Mouse (Mus musculus) hindbrain, embryonic 15.5 days (tissue): ENCODE measurements around the gene Sec23b. TPM values are rescaled to one million over a fixed set of nuclear protein-coding genes. Genes with fewer than 3 reads are reported as not detected.

Experiments used
- ATAC-seq: fragments of 200-750 bp; cut with Nextera tagmentation; 2 replicates; pipeline ENCODE4 v1.8.0; 2017; ENCODE audit warnings: low read depth, moderate number of reproducible peaks, moderate TSS enrichment; ENCODE audit not compliant: low FRiP score
- H3K27ac ChIP-seq: fragments of 300-500 bp; sonication (generic); replicated peaks from 2 replicates; pipeline ENCODE4 v1.5.1; 2015; ENCODE audit warnings: mild to moderate bottlenecking, inconsistent platforms
- H3K27me3 ChIP-seq: fragments of 300-500 bp; sonication (generic); 2 replicates; pipeline ENCODE4 v1.6.1; 2015; ENCODE audit warnings: control low read depth, inconsistent platforms
- H3K36me3 ChIP-seq: fragments of 300-500 bp; sonication (generic); 2 replicates; pipeline ENCODE4 v1.6.1; 2015; ENCODE audit warnings: control low read depth, inconsistent platforms
- H3K4me1 ChIP-seq: fragments of 300-500 bp; sonication (generic); replicated peaks from 2 replicates; pipeline ENCODE4 v1.6.1; 2015; ENCODE audit warnings: control low read depth, inconsistent platforms
- H3K4me2 ChIP-seq: fragments of 300-500 bp; sonication (generic); 2 replicates; pipeline ENCODE4 v1.6.1; 2015; ENCODE audit warnings: moderate library complexity, mild to moderate bottlenecking, inconsistent platforms
- H3K4me3 ChIP-seq: fragments of 300-500 bp; sonication (generic); 2 replicates; pipeline ENCODE4 v1.5.1; 2015; ENCODE audit warnings: mild to moderate bottlenecking, inconsistent platforms
- H3K9ac ChIP-seq: fragments of 300-500 bp; sonication (generic); 2 replicates; pipeline ENCODE4 v1.6.1; 2015; ENCODE audit warnings: inconsistent platforms
- H3K9me3 ChIP-seq: fragments of 300-500 bp; sonication (generic); 2 replicates; pipeline ENCODE4 v1.6.1; 2016; ENCODE audit warnings: control low read depth, inconsistent platforms
- WGBS: fragments of 180-500 bp; shearing (Covaris S2); methylation state at CpG from one replicate; pipeline ENCODE4 v1.1.7; 2015; 5-methylcytosine and 5-hydroxymethylcytosine counted together
- polyA plus RNA-seq: library from polyadenylated mRNA; unstranded; fragments of >200 nt; fragmentation: Nextera tagmentation; extraction: Ambion mirVana; gene quantifications from 2 replicates; pipeline ENCODE4 v1.2.1, GENCODE M21; 2015

Sec23b gene
- polyA plus RNA-seq = 63.3 and 68.5 TPM in 2 replicates

DNA sequence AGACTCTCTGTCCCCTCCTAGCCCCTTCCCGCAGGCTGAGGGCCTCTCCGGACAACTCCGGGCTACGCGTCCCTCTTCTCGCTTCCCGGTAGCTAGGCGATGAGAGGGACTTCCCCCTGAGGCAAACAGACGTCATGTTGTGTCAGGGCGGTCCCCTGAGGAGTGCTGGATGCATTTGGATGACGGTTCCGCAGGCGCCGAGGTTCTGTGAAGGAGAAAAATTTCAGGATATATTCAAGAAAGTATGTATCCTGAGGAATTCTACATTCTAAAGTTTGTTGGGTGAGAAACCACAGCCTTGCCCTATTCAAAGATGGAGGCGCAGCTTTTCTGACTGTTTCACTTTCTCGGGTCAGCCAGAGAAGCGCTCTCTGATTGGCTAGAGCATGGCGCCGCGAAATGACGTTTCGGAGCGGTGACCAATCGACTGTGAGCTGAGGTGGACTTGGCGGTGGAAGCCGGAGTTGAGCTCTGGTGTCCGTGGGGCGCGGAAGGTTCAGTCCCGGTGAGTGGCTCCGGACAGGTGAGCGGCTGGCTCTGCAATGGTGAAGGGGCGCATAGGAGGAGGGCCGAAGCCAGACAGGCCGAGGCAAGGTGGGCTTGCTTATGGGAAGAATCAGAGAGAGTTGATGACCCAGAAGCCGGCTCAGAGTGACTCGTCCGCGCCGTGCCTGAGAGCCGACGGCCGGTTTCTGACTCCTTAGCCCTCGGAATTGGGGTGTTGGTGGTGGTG is at the start of gene Sec23b:
Sec23b (plus strand) TSS at position 410 of the 733 bp plus-strand sequence.
- Histone ChIP-seq H3K4me1 (peaks cover 14% of the 10 kb centered on the region), H3K36me3 (peaks cover 9% of the 10 kb centered on the region; the same call in 1 of the 2 replicates), H3K27ac (peak within 1 kb of the TSS; percentile 86), H3K9me3 (no peaks in the 10 kb centered on the region), H3K27me3 (no peaks in the 10 kb centered on the region), H3K4me3 (peak within 1 kb of the TSS; percentile 71), H3K4me2 (peak within 1 kb of the TSS; percentile 79), H3K9ac (peak within 1 kb of the TSS; percentile 63)
- ATAC-seq = peak; percentile 98
- under 1% methylated on average over 44 of the region's 44 CpGs for WGBS

DNA sequence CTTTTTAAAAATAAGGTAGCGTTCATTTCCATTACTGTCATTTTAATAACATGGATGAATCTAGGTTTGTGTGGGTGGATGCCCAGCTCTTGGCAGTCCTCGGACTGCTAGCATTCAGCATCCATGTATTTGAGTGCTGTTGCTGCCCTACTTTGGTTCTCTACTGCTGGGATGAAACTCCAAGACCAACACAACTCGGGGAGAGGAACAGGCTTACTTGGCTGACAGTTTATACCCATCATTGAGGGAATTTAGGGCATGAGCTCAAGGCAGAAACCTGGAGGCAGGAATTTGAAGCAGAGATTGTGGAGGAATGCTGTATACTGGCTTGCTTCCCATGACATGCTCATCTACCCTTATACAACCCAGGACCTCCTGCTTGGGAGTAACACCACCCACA is 41.4 kb upstream of the Sec23b start:
- Histone ChIP-seq H3K27ac (no peak overlapping the region), H3K9me3 (no peaks in the 10 kb centered on the region), H3K4me1 (no peaks in the 10 kb centered on the region), H3K36me3 (peaks cover 24% of the 10 kb centered on the region), H3K27me3 (no peaks in the 10 kb centered on the region), H3K4me3 (no peak overlapping the region), H3K4me2 (no peak overlapping the region), H3K9ac (no peak overlapping the region)
- ATAC-seq = no peak
- WGBS = 91% methylated on average over 3 of the region's 3 CpGs

DNA sequence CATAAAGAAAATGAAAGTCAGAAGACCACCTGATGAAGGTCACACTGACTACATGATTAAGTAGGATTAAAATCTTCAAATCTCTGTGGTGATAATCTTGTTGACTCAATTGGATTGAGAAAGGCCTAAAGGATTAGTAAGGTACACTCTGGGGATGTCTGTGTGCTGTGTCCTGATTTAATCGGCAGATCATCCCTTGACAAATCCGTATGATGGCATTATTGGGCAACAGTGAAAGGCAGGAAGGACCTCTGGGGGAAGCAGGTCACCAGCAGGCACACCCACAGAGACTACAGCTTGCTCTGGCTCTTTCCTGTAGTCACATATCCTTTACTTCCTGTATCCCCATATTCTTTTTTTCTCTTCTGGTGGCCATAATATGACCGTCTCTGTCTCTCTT is 36.3 kb upstream of the Sec23b start:
- peaks cover 25% of the 10 kb centered on the region for H3K36me3 ChIP-seq
- H3K27ac ChIP-seq = no peak overlapping the region
- H3K4me1 ChIP-seq = no peaks in the 10 kb centered on the region
- no peak overlapping the region for H3K9ac ChIP-seq
- ATAC-seq = no peak
- no peak overlapping the region for H3K4me2 ChIP-seq
- H3K4me3 ChIP-seq = no peak overlapping the region
- no peaks in the 10 kb centered on the region for H3K27me3 ChIP-seq
- no peaks in the 10 kb centered on the region for H3K9me3 ChIP-seq
- WGBS = 84% methylated on average over 3 of the region's 3 CpGs

DNA sequence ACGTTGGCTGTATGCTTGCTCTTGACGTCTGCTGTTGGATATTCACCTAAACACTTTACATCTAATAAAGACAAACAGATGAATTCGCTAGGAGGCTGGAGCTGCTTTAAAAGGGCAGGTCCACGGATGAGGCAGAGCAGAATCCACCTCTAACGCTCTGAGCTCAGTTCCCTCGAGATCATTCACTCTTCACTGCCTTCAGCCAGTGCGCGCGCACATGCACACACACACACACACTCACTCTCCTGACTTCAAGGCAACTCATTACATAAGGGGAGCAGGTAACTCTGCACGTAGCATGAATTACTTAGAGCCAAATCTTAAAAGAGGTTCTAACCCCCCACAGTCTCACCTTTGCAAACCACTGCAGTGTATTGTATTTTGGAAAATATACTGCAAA is 30.2 kb upstream of the Sec23b start:
- Histone ChIP-seq H3K4me2 (peak overlapping the region; percentile 92), H3K4me3 (peak overlapping the region; percentile 93), H3K27me3 (no peaks in the 10 kb centered on the region), H3K36me3 (peaks cover 10% of the 10 kb centered on the region; the same call in 1 of the 2 replicates), H3K27ac (no peak overlapping the region), H3K9me3 (no peaks in the 10 kb centered on the region), H3K4me1 (peaks cover 28% of the 10 kb centered on the region), H3K9ac (peak overlapping the region; percentile 86; the same call in 1 of the 2 replicates)
- ATAC-seq = no peak
- WGBS = 46% methylated on average over 10 of the region's 10 CpGs

DNA sequence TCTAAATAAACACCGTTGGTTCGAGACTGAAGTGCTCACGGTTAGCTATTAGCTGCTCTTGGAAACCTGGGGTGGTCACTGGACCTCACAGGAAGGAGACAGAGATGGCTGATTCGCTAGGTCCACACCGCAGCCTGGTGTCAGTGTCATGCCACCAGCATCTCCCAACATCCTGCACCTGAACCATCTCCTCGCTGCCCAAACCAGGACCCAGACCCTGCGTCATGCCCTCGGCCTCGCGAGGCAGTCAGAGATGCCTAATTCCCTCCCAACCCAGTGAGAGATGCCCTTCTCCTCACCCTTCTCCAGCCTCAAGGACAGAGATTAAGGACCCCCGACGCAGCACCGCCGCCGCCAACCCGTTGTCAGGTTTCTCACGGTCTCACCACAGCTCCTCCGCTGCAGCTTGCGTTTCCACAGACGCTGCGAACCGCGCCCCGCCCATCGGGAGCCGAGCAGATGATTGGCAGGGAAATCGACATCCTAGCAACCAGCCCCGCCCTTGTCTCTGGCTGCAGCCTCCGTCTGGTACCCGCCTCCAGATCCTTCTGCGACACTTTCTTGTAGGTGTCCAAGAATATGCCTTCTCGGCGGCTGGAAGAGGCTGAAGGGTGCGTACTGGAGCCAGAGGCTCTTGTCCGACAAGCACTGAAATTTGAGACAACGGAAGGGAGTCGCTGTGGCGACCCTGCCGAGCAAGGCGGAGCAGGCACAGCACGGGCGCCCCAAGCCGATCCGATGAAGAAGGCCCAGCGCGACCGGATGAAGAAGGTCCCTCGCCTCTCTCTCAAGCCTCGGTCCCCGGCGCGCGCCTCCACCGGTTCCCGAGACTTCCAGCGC is 28.8 kb upstream of the Sec23b start, which contains the start of the genes Dzank1 and Polr3f:
Dzank1 (minus strand) TSS at position 434 of the 840 bp plus-strand sequence.
Polr3f (plus strand) TSS at position 738 of the 840 bp plus-strand sequence.
- peak within 1 kb of the TSS; percentile 86 for H3K9ac ChIP-seq
- WGBS = 1% methylated on average over 55 of the region's 56 CpGs

DNA sequence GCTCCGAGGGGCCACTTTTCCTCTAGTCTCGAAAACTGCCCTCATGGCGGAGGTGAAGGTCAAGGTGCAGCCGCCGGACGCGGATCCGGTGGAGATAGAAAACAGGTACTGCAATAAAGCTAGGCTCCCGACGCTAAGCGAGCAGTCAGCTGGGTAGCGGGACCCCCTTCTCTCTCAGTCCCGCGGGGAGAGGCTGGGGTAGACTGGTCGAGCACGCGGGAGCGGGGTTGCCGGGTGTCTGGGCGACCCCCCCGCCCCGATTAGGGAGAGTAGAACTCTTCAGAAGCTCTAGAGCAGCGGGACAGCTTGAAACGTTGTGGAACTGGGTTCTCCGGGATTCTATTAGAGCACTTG is 28.2 kb upstream of the Sec23b start:
- peak; percentile 60; the same call in 1 of the 2 replicates for ATAC-seq
- Histone ChIP-seq H3K27me3 (no peaks in the 10 kb centered on the region), H3K4me3 (peak overlapping the region; percentile 93), H3K36me3 (peaks cover 9% of the 10 kb centered on the region; the same call in 1 of the 2 replicates), H3K4me2 (peak overlapping the region; percentile 92), H3K9ac (peak overlapping the region; percentile 86), H3K4me1 (peaks cover 28% of the 10 kb centered on the region), H3K27ac (peak overlapping the region; percentile 99), H3K9me3 (no peaks in the 10 kb centered on the region)
- WGBS = under 1% methylated on average over 25 of the region's 25 CpGs

More for the DNA sequence above, 28.8 kb upstream of the Sec23b start, which contains the start of the genes Dzank1 and Polr3f:
- no peaks in the 10 kb centered on the region for H3K9me3 ChIP-seq
- H3K4me3 ChIP-seq = peak within 1 kb of the TSS; percentile 93
- peaks cover 28% of the 10 kb centered on the region for H3K4me1 ChIP-seq
- ATAC-seq = peak; percentile 98
- H3K27me3 ChIP-seq = no peaks in the 10 kb centered on the region
- H3K27ac ChIP-seq = peak within 1 kb of the TSS; percentile 99
- peak within 1 kb of the TSS; percentile 92 for H3K4me2 ChIP-seq
- peaks cover 7% of the 10 kb centered on the region for H3K36me3 ChIP-seq

DNA sequence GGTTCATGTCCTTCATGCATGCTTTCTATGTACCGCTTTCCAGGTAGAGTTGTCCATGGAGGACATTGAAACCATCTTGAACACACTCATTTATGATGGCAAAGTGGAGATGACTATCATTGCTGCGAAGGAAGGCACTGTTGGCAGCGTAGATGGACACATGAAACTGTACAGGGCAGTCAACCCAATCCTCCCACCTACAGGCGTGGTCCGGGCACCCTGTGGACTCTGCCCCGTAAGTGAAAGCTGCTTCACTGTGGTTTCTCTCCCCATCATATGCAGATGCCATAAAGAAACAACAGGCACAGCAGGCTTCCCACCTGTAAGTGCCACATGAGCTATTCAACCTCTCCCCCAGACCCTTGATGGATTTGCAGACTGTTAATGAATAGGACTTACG is 18.9 kb upstream of the Sec23b start:
- no peak overlapping the region for H3K27ac ChIP-seq
- ATAC-seq = no peak
- no peak overlapping the region for H3K4me2 ChIP-seq
- WGBS = 95% methylated on average over 7 of the region's 7 CpGs
- no peak overlapping the region for H3K4me3 ChIP-seq
- H3K9me3 ChIP-seq = no peaks in the 10 kb centered on the region
- H3K9ac ChIP-seq = no peak overlapping the region
- peaks cover 84% of the 10 kb centered on the region for H3K36me3 ChIP-seq
- H3K27me3 ChIP-seq = no peaks in the 10 kb centered on the region
- no peaks in the 10 kb centered on the region for H3K4me1 ChIP-seq

DNA sequence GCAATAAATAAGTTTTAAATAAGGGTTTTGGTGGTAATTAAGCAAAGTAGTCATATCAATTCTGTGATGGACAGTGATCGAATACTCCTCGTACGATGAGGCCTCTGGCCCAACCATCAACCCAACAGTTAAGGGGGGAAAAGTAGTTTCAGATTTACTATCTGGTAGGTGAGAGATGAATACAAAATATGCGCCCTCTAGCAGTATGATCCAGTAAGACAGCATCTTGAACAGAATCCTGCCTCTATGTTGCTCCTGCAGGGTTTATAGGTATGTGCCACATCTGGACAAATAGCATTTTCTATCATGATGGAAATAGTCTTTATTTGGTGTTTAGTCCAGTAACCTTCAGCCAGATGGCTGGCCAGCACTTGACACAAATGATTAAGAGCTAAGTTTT is 14.8 kb upstream of the Sec23b start:
- Histone ChIP-seq H3K4me3 (no peak overlapping the region), H3K4me1 (no peaks in the 10 kb centered on the region), H3K9ac (no peak overlapping the region), H3K9me3 (no peaks in the 10 kb centered on the region), H3K27me3 (no peaks in the 10 kb centered on the region), H3K4me2 (no peak overlapping the region), H3K36me3 (peaks cover 72% of the 10 kb centered on the region), H3K27ac (no peak overlapping the region)
- 86% methylated on average over 4 of the region's 4 CpGs for WGBS
- ATAC-seq = no peak

DNA sequence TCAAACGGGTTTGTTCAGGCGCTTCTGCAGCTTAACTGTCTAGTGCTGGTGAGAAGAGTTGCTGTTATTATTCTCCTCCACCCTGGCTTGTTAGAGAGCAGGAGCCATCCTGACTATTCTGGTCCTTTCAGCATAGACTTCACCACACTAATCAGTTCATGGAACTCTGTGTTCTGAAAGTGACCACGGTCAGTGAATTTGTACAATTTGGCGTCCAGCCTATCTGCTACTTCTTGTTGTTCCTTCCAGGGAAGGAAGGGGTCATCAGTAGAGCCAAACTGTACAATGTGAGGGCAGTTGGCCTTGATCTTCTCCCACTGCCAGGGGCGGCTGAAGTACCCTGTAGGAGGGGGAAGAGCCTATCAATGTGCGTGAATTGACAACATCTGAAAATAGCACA is 12.4 kb upstream of the Sec23b start:
- Histone ChIP-seq H3K9me3 (no peaks in the 10 kb centered on the region), H3K36me3 (peaks cover 62% of the 10 kb centered on the region), H3K4me2 (no peak overlapping the region), H3K4me3 (no peak overlapping the region), H3K27me3 (no peaks in the 10 kb centered on the region), H3K27ac (no peak overlapping the region), H3K4me1 (no peaks in the 10 kb centered on the region), H3K9ac (no peak overlapping the region)
- ATAC-seq = no peak
- 90% methylated on average over 6 of the region's 6 CpGs for WGBS

DNA sequence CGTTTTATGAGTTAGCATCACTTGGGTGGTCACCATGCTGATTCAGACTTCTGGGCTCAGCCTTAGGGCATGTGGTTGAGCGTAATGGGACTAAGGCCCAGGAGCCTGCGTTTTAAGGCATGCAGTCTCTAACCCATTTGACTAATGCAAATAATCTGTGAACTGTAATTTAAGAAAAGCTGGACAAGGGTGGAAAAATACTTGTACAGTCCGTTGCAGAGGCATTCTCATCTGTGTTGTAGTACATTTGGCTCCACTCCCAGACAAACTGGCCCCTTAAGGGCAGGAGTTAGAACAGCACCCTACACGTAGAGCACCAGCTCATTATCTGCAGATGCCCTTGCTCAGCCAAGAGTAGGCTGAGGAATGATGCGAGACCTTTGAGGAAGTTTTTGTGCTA is 11.4 kb upstream of the Sec23b start:
- ATAC-seq = no peak
- no peaks in the 10 kb centered on the region for H3K27me3 ChIP-seq
- WGBS = 84% methylated on average over 6 of the region's 6 CpGs

DNA sequence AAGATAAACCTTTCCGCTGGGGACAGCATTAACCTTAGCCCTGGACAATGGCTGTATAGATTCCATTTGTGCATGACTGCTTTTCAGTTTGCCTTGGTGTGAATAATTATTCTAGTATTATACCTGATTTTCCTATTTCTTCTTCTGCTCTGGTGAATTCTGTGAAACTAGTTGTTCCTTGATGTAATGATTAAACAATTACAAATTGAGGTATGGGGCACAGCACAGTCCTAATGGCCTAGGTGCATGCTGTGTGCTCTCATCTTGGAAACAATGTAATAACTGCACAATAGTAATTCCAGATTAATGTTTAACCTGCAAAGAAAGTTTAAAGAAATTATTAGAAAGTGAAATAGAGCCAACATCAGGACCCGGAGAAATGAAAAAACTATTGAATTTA is 11.0 kb upstream of the Sec23b start:
- 93% methylated on average over 2 of the region's 2 CpGs for WGBS
- Histone ChIP-seq H3K27me3 (no peaks in the 10 kb centered on the region), H3K36me3 (peaks cover 48% of the 10 kb centered on the region)

More for the DNA sequence above, 11.4 kb upstream of the Sec23b start:
- Histone ChIP-seq H3K9ac (no peak overlapping the region), H3K4me3 (no peak overlapping the region), H3K4me1 (peaks cover 2% of the 10 kb centered on the region; the same call in 1 of the 2 replicates), H3K9me3 (no peaks in the 10 kb centered on the region), H3K27ac (no peak overlapping the region), H3K4me2 (no peak overlapping the region), H3K36me3 (peaks cover 53% of the 10 kb centered on the region)

DNA sequence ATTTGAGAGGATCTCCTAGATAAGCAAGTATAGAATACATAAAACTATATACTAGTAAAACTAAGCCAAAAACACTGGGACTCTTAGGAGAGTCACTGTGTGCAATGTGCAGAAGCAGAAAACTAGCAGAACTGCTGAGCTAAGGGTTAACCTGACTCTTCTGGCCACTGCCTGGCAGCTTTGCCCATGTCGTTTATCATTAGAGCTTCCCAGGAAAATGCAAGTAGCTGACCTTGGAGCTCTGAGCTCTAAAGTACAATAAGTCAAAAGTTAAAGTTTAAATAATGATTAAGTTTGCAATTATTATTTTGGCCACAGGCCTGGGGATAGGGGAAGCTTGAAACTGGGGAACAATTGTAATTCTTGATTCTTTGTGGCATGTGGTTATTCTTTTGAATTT is 10.5 kb upstream of the Sec23b start:
- Histone ChIP-seq H3K36me3 (peaks cover 45% of the 10 kb centered on the region), H3K9ac (no peak overlapping the region), H3K4me1 (peaks cover 7% of the 10 kb centered on the region), H3K4me3 (no peak overlapping the region), H3K4me2 (no peak overlapping the region), H3K27me3 (no peaks in the 10 kb centered on the region), H3K9me3 (no peaks in the 10 kb centered on the region), H3K27ac (no peak overlapping the region)
- no peak for ATAC-seq
- 56% methylated on average over 1 of the region's 1 CpGs for WGBS

More for the DNA sequence above, 11.0 kb upstream of the Sec23b start:
- H3K4me3 ChIP-seq = no peak overlapping the region
- no peak overlapping the region for H3K4me2 ChIP-seq
- ATAC-seq = no peak
- no peaks in the 10 kb centered on the region for H3K9me3 ChIP-seq
- peaks cover 6% of the 10 kb centered on the region for H3K4me1 ChIP-seq
- no peak overlapping the region for H3K9ac ChIP-seq
- H3K27ac ChIP-seq = no peak overlapping the region
